ENCODE assay signal across 8 mouse cellular contexts in the genomic region with DNA sequence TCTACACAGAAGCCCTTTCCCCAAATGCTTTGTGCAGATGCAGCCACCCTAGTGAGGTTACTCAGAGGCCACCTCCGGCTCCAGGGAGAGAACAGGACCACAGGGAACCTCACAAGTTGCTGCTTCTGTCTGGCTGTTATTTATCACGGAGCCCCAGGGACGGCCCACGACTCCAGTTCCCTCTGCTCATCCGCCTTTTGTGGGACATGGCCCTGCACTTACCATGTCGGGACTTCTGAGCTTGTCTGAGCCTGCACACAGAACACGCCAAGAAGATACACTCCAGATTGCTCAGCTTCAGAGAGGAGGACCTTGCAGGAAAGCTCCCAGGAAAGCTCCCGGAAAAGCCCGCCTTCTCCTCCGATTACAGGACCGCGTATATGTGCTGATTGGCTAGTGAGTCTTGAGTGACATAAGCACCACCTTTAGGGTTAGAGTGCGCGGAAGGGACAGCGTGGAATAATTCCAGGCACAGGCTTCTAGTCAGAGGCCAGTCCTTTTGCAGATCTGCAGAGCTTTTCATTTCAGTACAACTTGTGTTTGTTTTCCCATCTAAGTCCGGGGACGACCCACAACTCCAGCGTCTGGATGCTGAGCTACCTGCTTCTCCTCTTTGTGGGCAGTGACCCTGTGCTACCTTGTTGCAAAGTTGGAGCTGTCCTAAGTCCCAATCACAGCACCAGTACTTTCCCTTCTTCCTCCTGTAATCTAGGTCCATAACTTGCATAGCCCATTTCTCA. TPM values are rescaled to one million over a fixed set of nuclear protein-coding genes. Genes with fewer than 3 reads are reported as not detected.
DNase-seq lines count a peak whose midpoint lies in the region; TF ChIP-seq lines count a peak whose summit lies in the region.
"Not testable (repeated sequence)": the region's sequence is repeated elsewhere in the genome, so short reads cannot be mapped to it uniquely, and the experiment has no call there.

Gene Zfp442, minus strand, starts transcription at position 307 of the 740 bp plus-strand sequence.

- not testable (repeated sequence) for TF ChIP-seq CTCF in left cerebral cortex, adult 2 months (IDR thresholded peaks at IDR 0.05)

- peak; percentile 77 for DNase-seq in adipocyte (ENCODE audit: low spot score)
- peak; percentile 49 for DNase-seq in embryo, embryonic 10 days (ENCODE audit: low spot score)
- peak; percentile 55 for DNase-seq in gastrocnemius, postnatal 14 days
- DNase-seq in induced T-regulatory cell, adult 2 months (ENCODE audit: low read depth): peak; percentile 41
- DNase-seq in left cerebral cortex, adult 2 months (ENCODE audit: extremely low spot score in 1 of 2, low spot score in 2 of 2): peak; percentile 63
- peak; percentile 71 to 75 for DNase-seq in lung, postnatal 4 days
- peak; percentile 81 for DNase-seq in retina, postnatal 1 day
- DNase-seq in urinary bladder, adult 18-20 months (ENCODE audit: low spot score in 2 of 2): peak; percentile 63 to 68

- intact Hi-C loops in gastrocnemius, postnatal 14 days (cut with DNase I; ENCODE audit: low total_unique reads): not testable (repeated sequence)
- intact Hi-C loops in left cerebral cortex, adult 2 months (cut with DNase I): loop anchor here (5.0 kb wide), 1 partner anchor 234 kb away; the partner anchor contains the start of gene Zfp937

- peak within 1 kb of the TSS; percentile 59; the same call in 1 of the 2 replicates for H3K27ac ChIP-seq in left cerebral cortex, adult 2 months

- peak within 1 kb of the TSS; percentile 58 for H3K4me3 ChIP-seq in left cerebral cortex, adult 2 months

RNA-seq across cellular contexts. Expression of gene Zfp442, which starts in this region (rescaled TPM):
- total RNA-seq in gastrocnemius, postnatal 14 days (2021): 1 to 10 TPM; 1.7 to 2.3 TPM
- total RNA-seq in left cerebral cortex, adult 2 months (2021): 1 to 10 TPM; 6.4 to 8.3 TPM

Comparison
In these comparisons a context has a peak if more than half of its experiments do, and no peak if none do; other contexts are left out.
1. Peak in every context shown above with its lines: DNase-seq, H3K4me3 ChIP-seq and H3K27ac ChIP-seq.